Mouse (Mus musculus) thymus, adult 2 months (tissue): ENCODE data around the gene Vmn1r77. TPM values are rescaled to one million over a fixed set of nuclear protein-coding genes. Genes with fewer than 3 reads are reported as not detected.
"Not testable (repeated sequence)": the region's sequence is repeated elsewhere in the genome, so short reads cannot be mapped to it uniquely, and the experiment has no call there.

Experiments used
- DNase-seq: peaks from one replicate; pipeline ENCODE4 v3.0.0; 2021
- H3K27ac ChIP-seq: fragments of 200-500 bp; 2 replicates; pipeline ENCODE4 v1.5.1; 2012; ENCODE audit warnings: low read length, control low read depth; ENCODE audit not compliant: control insufficient read depth, insufficient read depth
- H3K27me3 ChIP-seq: fragments of 200-500 bp; 2 replicates; pipeline ENCODE4 v1.6.1; 2012; ENCODE audit warnings: mild to moderate bottlenecking, low read length, moderate library complexity, mixed read lengths; ENCODE audit not compliant: control insufficient read depth, insufficient read depth
- H3K36me3 ChIP-seq: fragments of 200-500 bp; 2 replicates; pipeline ENCODE4 v1.6.1; 2012; ENCODE audit warnings: mild to moderate bottlenecking, low read length, moderate library complexity; ENCODE audit not compliant: control insufficient read depth, insufficient read depth
- H3K4me1 ChIP-seq: fragments of 200-500 bp; replicated peaks from 2 replicates; pipeline ENCODE4 v1.6.1; 2012; ENCODE audit warnings: low read length; ENCODE audit not compliant: control insufficient read depth, insufficient read depth
- H3K4me3 ChIP-seq: fragments of 200-500 bp; 2 replicates; pipeline ENCODE4 v1.5.1; 2012; ENCODE audit warnings: mild to moderate bottlenecking, low read length, control low read depth, moderate library complexity; ENCODE audit not compliant: control insufficient read depth, insufficient read depth
- CTCF ChIP-seq: fragments of 200-500 bp; IDR thresholded peaks from 2 replicates; pipeline ENCODE4 v1.5.1; 2012; ENCODE audit warnings: mild to moderate bottlenecking, control low read depth, low read length, moderate library complexity, borderline replicate concordance; ENCODE audit not compliant: control insufficient read depth, poor library complexity, insufficient read depth; ENCODE audit errors: extremely low read depth
- POLR2A ChIP-seq: fragments of 200-500 bp; IDR thresholded peaks from 2 replicates; pipeline ENCODE4 v1.6.1; 2012; ENCODE audit warnings: mild to moderate bottlenecking, low read length, control low read depth, moderate library complexity; ENCODE audit not compliant: control insufficient read depth, poor library complexity, insufficient read depth; ENCODE audit errors: extremely low read depth
- WGBS: fragments of 180-500 bp; shearing (Covaris S2); methylation state at CpG from one replicate; pipeline ENCODE4 v1.1.7; 2018; 5-methylcytosine and 5-hydroxymethylcytosine counted together
- polyA plus RNA-seq: library from polyadenylated mRNA; depleted of rRNA; stranded (reverse); fragments of >200 nt; gene quantifications from 2 replicates; pipeline ENCODE4 v1.2.3, GENCODE M21; 2012; rRNA removed

Vmn1r77 gene
- polyA plus RNA-seq: not detected in 2 replicates

GRCm38 (mm10) chr7:12036452-12036851, at the start of gene Vmn1r77:
Gene Vmn1r77, plus strand, starts transcription at chr7:12036752.
- H3K27me3 ChIP-seq, H3K27ac ChIP-seq, DNase-seq, H3K4me3 ChIP-seq, H3K4me1 ChIP-seq, H3K36me3 ChIP-seq: not testable (repeated sequence)

GRCm38 (mm10) chr7:12011491-12011890, 25.1 kb upstream of the Vmn1r77 start:
- H3K27me3 ChIP-seq, DNase-seq, H3K4me3 ChIP-seq, H3K27ac ChIP-seq, H3K4me1 ChIP-seq, H3K36me3 ChIP-seq: not testable (repeated sequence)
- WGBS: 95% methylated on average over 5 of the region's 5 CpGs

- WGBS: 92% methylated on average over 3 of the region's 3 CpGs
- H3K4me1 ChIP-seq, DNase-seq, H3K36me3 ChIP-seq, H3K27ac ChIP-seq, H3K27me3 ChIP-seq, H3K4me3 ChIP-seq: not testable (repeated sequence)
Measured at GRCm38 (mm10) chr7:12012392-12012791, 24.2 kb upstream of the Vmn1r77 start.

GRCm38 (mm10) chr7:12013106-12013505, 23.4 kb upstream of the Vmn1r77 start:
- DNase-seq: no peak
- TF ChIP-seq CTCF (no peak), POLR2A (no peak)
- no peaks in the 10 kb centered on the region for H3K36me3 ChIP-seq
- H3K27ac ChIP-seq: no peak overlapping the region
- H3K4me3 ChIP-seq: no peak overlapping the region
- no peaks in the 10 kb centered on the region for H3K27me3 ChIP-seq
- 85% methylated on average over 4 of the region's 4 CpGs for WGBS
- no peaks in the 10 kb centered on the region for H3K4me1 ChIP-seq

- DNase-seq, H3K27me3 ChIP-seq, H3K4me1 ChIP-seq, H3K27ac ChIP-seq, H3K36me3 ChIP-seq, H3K4me3 ChIP-seq: not testable (repeated sequence)
- 85% methylated on average over 2 of the region's 2 CpGs for WGBS
Measured at GRCm38 (mm10) chr7:12017829-12018228, 18.7 kb upstream of the Vmn1r77 start.

GRCm38 (mm10) chr7:12040664-12041063, 4.1 kb downstream of the Vmn1r77 start:
- DNase-seq: no peak

More at GRCm38 (mm10) chr7:12040664-12041063, 4.1 kb downstream of the Vmn1r77 start:
- Histone ChIP-seq H3K36me3 (no peaks in the 10 kb centered on the region), H3K27ac (no peak overlapping the region), H3K4me1 (no peaks in the 10 kb centered on the region), H3K4me3 (no peak overlapping the region), H3K27me3 (no peaks in the 10 kb centered on the region)
- WGBS: 79% methylated on average over 2 of the region's 2 CpGs
- TF ChIP-seq CTCF (no peak), POLR2A (no peak)

Other genes starting within 250 kb of the Vmn1r77 start
- gene Vmn1r74, start 202.8 kb upstream of the Vmn1r77 start, polyA plus RNA-seq: not detected in 2 replicates
- not detected in 2 replicates for gene Vmn1r75, start 162.1 kb upstream of the Vmn1r77 start, polyA plus RNA-seq
- not detected in 2 replicates for gene Vmn1r76, start 98.5 kb upstream of the Vmn1r77 start, polyA plus RNA-seq
- gene Vmn1r78, start 113.5 kb downstream of the Vmn1r77 start, polyA plus RNA-seq: not detected in 2 replicates
- gene Vmn1r79, start 134.5 kb downstream of the Vmn1r77 start, polyA plus RNA-seq: not detected in 2 replicates
- not detected in 2 replicates for gene Vmn1r80, start 152.5 kb downstream of the Vmn1r77 start, polyA plus RNA-seq
- gene Vmn1r81, start 231.5 kb downstream of the Vmn1r77 start, polyA plus RNA-seq: not detected in 2 replicates